Mouse (Mus musculus) adrenal gland, postnatal 14 days (tissue): ENCODE data around the gene Vmn1r115. TPM values are rescaled to one million over a fixed set of nuclear protein-coding genes. Genes with fewer than 3 reads are reported as not detected.
"Not testable (repeated sequence)": the region's sequence is repeated elsewhere in the genome, so short reads cannot be mapped to it uniquely, and the experiment has no call there.

Experiments
- DNase-seq: peaks from one replicate; pipeline ENCODE4 v3.0.0; 2021; ENCODE audit warnings: mixed read lengths
- long read RNA-seq, 2 experiments: library from polyadenylated mRNA; stranded (forward); transcript quantifications; one replicate each; pipeline ENCODE4 v2.0.0; 2021
- total RNA-seq: library from RNA; stranded (reverse); gene quantifications from 2 replicates; pipeline ENCODE4 v1.2.3, GENCODE M21; 2021

The Vmn1r115 gene
- total RNA-seq, result not detected in 2 replicates
- long read RNA-seq, experiment 1, result 0 reads
- long read RNA-seq, experiment 2, result 0 reads

DNA sequence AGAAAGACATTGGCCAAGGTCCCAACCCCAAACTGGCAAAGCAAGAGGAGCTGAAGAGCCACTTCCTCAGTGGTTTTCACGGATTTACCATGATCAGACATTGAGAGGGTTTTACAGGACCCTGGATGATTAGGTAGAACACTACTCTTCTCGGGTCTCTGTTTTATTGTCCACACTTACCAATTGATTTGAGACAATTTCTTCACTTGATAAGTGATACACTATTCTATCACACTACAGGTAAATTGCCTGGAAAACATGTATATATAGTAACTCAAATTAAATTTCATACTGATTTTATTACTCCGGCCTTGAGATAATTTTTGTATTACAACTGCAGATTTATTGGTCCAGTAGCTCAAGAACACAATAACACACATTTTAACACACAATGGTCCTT, at the start of gene Vmn1r115:
Vmn1r115 (minus strand) TSS at position 101 of the 400 bp plus-strand sequence.
- not testable (repeated sequence) for DNase-seq

DNA sequence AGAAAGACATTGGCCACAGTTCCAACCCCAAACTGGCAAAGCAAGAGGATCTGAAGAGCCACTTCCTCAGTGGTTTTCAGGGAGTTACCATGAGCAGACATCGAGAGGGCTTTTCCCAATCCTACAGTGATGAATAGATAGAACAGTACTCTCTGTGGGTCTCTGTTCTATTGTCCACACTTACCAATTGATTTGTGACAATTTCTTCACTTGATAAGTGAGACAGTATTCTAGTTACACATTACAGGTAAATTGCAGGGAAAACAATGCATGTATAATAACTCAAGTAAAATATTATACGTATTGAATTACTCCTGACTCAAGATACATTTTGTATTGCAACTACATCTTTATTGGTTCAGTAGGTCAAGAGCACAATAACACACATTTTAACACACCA, 39.2 kb upstream of the Vmn1r115 start, which contains the start of gene Vmn1r117:
Vmn1r117 (minus strand) TSS at position 101 of the 400 bp plus-strand sequence.
- DNase-seq, result not testable (repeated sequence)

DNA sequence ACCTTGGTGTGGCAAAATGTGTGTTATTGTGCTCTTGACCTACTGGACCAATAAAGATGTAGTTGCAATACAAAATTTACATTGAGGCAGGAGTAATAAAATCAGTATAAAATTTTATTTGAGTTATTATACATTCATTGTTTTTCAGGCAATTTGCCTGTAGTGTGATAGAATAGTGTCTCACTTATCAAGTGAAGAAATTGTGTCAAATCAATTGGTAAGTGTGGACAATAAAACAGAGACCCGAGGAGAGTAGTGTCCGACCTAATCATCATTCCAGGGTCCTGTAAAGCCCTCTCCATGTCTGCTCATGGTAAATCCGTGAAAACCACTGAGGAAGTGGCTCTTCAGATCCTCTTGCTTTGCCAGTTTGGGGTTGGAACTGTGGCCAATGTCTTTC, 27.2 kb upstream of the Vmn1r115 start, which contains the start of gene Vmn1r116:
Vmn1r116 (plus strand) TSS at position 301 of the 400 bp plus-strand sequence.
- DNase-seq, result not testable (repeated sequence)

DNA sequence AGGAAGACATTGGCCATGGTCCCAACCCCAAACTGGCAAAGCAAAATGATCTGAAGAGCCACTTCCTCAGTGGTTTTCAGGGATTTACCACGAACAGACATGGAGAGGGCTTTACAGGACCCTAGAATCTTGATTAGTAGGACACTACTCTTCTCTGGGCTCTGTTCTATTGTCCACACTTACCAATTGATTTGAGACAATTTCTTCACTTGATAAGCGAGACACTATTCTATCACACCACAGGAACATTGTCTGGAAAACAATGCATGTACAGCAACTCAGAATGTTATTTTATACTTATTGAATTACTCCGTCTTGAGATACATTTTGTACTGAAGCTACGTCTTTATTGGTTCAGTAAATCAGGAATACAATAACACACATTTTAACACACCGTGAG, 32.7 kb downstream of the Vmn1r115 start, which contains the start of gene Vmn1r114:
Vmn1r114 (minus strand) TSS at position 101 of the 400 bp plus-strand sequence.
- DNase-seq, result not testable (repeated sequence)

Other genes starting within 250 kb of the Vmn1r115 start
- not detected in 2 replicates for gene Gm4513, start 246.0 kb downstream of the Vmn1r115 start, total RNA-seq
- gene Vmn1r107, start 176.1 kb downstream of the Vmn1r115 start, total RNA-seq, result not detected in 2 replicates
- gene Vmn1r111, start 141.8 kb downstream of the Vmn1r115 start, total RNA-seq, result not detected in 2 replicates
- gene Gm10668, start 114.4 kb downstream of the Vmn1r115 start, total RNA-seq, result not detected in 2 replicates
- gene Vmn1r112, start 73.8 kb downstream of the Vmn1r115 start, total RNA-seq, result not detected in 2 replicates
- not detected in 2 replicates for gene Vmn1r113, start 57.7 kb downstream of the Vmn1r115 start, total RNA-seq
- not detected in 2 replicates for gene Vmn1r114, start 32.8 kb downstream of the Vmn1r115 start, total RNA-seq
- gene Vmn1r116, start 27.3 kb upstream of the Vmn1r115 start, total RNA-seq, result not detected in 2 replicates
- gene Vmn1r117, start 39.1 kb upstream of the Vmn1r115 start, total RNA-seq, result not detected in 2 replicates
- not detected in 2 replicates for gene Vmn1r118, start 67.4 kb upstream of the Vmn1r115 start, total RNA-seq
- not detected in 2 replicates for gene Vmn1r119, start 167.5 kb upstream of the Vmn1r115 start, total RNA-seq
- not detected in 2 replicates for gene Vmn1r120, start 208.8 kb upstream of the Vmn1r115 start, total RNA-seq